Mouse (Mus musculus) ovary, adult 10 weeks (tissue): Measurements from ENCODE around the gene Gm9817. TPM values are rescaled to one million over a fixed set of nuclear protein-coding genes. Genes with fewer than 3 reads are reported as not detected.

Source experiments
- polyA plus RNA-seq: library from polyadenylated mRNA; stranded (reverse); fragments of 350-450 nt; fragmentation: Illumina TruSeq; extraction: RNeasy Lipid Tissue Mini Kit (QIAGEN cat#74804); gene quantifications from one replicate; pipeline ENCODE4 v1.2.3, GENCODE M21; 2014

The Gm9817 gene
- 0.17 TPM for polyA plus RNA-seq

DNA sequence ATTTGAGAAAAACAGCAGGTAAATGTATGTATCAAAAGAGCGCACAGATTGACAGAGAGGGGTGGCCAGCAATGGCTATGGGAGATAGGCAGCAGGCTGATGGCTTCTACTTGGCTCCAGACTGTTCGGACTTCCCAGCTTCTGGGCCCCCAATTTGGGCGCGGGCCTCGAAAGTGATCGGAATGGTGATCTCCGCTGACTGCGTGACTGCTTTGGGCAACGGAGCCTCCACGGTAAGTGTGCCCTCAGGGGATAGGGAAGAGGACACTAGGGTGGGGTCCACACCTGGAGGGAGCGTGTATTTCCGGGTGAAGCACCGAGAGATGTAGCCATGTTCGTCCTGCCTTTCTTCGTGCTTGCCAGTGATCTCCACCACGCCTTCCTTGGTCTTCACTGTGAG lies at the start of gene Gm9817:
Gm9817 (plus strand) TSS at position 301 of the 400 bp plus-strand sequence.

Other genes starting within 250 kb of the Gm9817 start
- gene Dtnbp1, start 76.5 kb upstream of the Gm9817 start, polyA plus RNA-seq, result 3.9 TPM